Mouse (Mus musculus) neural tube, embryonic 14.5 days (tissue): ENCODE data around the gene Steap3. TPM values are rescaled to one million over a fixed set of nuclear protein-coding genes. Genes with fewer than 3 reads are reported as not detected.
"Not testable (repeated sequence)": the region's sequence is repeated elsewhere in the genome, so short reads cannot be mapped to it uniquely, and the experiment has no call there.

ENCODE experiments used
- ATAC-seq: fragments of 200-750 bp; cut with Nextera tagmentation; 2 replicates; pipeline ENCODE4 v1.8.0; 2017; ENCODE audit warnings: low read depth, mild to moderate bottlenecking, moderate TSS enrichment, moderate library complexity
- H3K27ac ChIP-seq: fragments of 300-500 bp; sonication (generic); 2 replicates; pipeline ENCODE4 v1.5.1; 2014; ENCODE audit warnings: low read depth, mild to moderate bottlenecking, control low read depth, low read length, moderate library complexity, mixed read lengths
- H3K27me3 ChIP-seq: fragments of 300-500 bp; sonication (generic); 2 replicates; pipeline ENCODE4 v1.6.1; 2014; ENCODE audit warnings: low read length; ENCODE audit not compliant: control insufficient read depth, insufficient read depth
- H3K36me3 ChIP-seq: fragments of 300-500 bp; sonication (generic); 2 replicates; pipeline ENCODE4 v1.6.1; 2014; ENCODE audit warnings: low read length, mixed read lengths; ENCODE audit not compliant: control insufficient read depth, insufficient read depth
- H3K4me1 ChIP-seq: fragments of 300-500 bp; sonication (generic); 2 replicates; pipeline ENCODE4 v1.6.1; 2014; ENCODE audit warnings: low read length; ENCODE audit not compliant: control insufficient read depth, insufficient read depth
- H3K4me2 ChIP-seq: fragments of 300-500 bp; sonication (generic); 2 replicates; pipeline ENCODE4 v1.6.1; 2014; ENCODE audit warnings: mild to moderate bottlenecking, low read depth, low read length, control low read depth
- H3K4me3 ChIP-seq: fragments of 300-500 bp; sonication (generic); 2 replicates; pipeline ENCODE4 v1.5.1; 2014; ENCODE audit warnings: low read depth, low read length, control low read depth, mixed read lengths
- H3K9ac ChIP-seq: fragments of 300-500 bp; sonication (generic); replicated peaks from 2 replicates; pipeline ENCODE4 v1.6.1; 2014; ENCODE audit warnings: low read depth, mild to moderate bottlenecking, control low read depth, low read length, mixed read lengths
- H3K9me3 ChIP-seq: fragments of 300-500 bp; sonication (generic); 2 replicates; pipeline ENCODE4 v1.6.1; 2016; ENCODE audit warnings: low read length; ENCODE audit not compliant: control insufficient read depth
- WGBS: fragments of 180-500 bp; shearing (Covaris S2); extraction: QIAGEN DNeasy Blood & Tissue Kit; methylation state at CpG from one replicate; pipeline ENCODE4 v1.1.7; 2014; 5-methylcytosine and 5-hydroxymethylcytosine counted together
- polyA plus RNA-seq: library from polyadenylated mRNA; unstranded; fragments of >200 nt; fragmentation: Nextera tagmentation; extraction: Ambion mirVana; gene quantifications from 2 replicates; pipeline ENCODE4 v1.2.1, GENCODE M21; 2014

The Steap3 gene
- polyA plus RNA-seq, result 1.7 and 3.0 TPM in 2 replicates

GRCm38 (mm10) chr1:120272605-120273004, at the start of gene Steap3:
Gene Steap3 (minus strand): TSS chr1:120272705.
- Histone ChIP-seq H3K4me2 (no peak within 1 kb of the TSS), H3K9ac (no peak within 1 kb of the TSS), H3K4me3 (no peak within 1 kb of the TSS), H3K4me1 (no peaks in the 10 kb centered on the region), H3K9me3 (no peaks in the 10 kb centered on the region), H3K36me3 (no peaks in the 10 kb centered on the region), H3K27me3 (no peaks in the 10 kb centered on the region), H3K27ac (no peak within 1 kb of the TSS)
- ATAC-seq, result no peak
- 95% methylated on average over 5 of the region's 5 CpGs for WGBS

GRCm38 (mm10) chr1:120321270-120322021, 48.9 kb upstream of the Steap3 start:
- no peak overlapping the region for H3K27ac ChIP-seq
- WGBS, result 51% methylated on average over 16 of the region's 16 CpGs

DNA sequence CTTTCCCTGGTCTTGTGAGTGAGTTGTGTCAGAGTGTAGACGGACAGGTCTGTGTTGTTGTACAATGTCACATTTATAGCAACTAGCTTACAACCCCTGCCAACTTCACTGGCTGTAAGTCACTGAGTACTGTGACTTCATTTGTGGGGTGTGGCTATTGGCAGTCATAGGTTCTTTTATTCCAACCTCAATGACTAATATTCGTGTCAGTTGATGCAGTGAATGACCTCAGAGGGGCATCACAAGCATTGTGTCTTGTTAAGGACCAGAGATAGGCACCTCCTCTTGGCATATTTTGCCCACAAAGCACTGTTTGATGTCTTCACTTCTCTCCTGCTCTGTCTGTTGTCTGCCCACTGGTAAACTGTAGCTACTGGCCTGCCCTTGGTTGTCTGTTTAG, 33.3 kb upstream of the Steap3 start:
- Histone ChIP-seq H3K36me3 (no peaks in the 10 kb centered on the region), H3K9me3 (no peaks in the 10 kb centered on the region), H3K27me3 (no peaks in the 10 kb centered on the region), H3K4me2 (no peak overlapping the region), H3K4me1 (no peaks in the 10 kb centered on the region), H3K9ac (no peak overlapping the region), H3K4me3 (no peak overlapping the region), H3K27ac (no peak overlapping the region)
- 71% methylated on average over 2 of the region's 2 CpGs for WGBS
- no peak for ATAC-seq

More at GRCm38 (mm10) chr1:120321270-120322021, 48.9 kb upstream of the Steap3 start:
- ATAC-seq, result peak; percentile 52
- no peak overlapping the region for H3K4me3 ChIP-seq
- no peak overlapping the region; the same call in 1 of the 2 replicates for H3K4me2 ChIP-seq
- no peaks in the 10 kb centered on the region for H3K36me3 ChIP-seq
- H3K9me3 ChIP-seq, result no peaks in the 10 kb centered on the region
- H3K27me3 ChIP-seq, result no peaks in the 10 kb centered on the region
- H3K9ac ChIP-seq, result no peak overlapping the region
- H3K4me1 ChIP-seq, result no peaks in the 10 kb centered on the region

DNA sequence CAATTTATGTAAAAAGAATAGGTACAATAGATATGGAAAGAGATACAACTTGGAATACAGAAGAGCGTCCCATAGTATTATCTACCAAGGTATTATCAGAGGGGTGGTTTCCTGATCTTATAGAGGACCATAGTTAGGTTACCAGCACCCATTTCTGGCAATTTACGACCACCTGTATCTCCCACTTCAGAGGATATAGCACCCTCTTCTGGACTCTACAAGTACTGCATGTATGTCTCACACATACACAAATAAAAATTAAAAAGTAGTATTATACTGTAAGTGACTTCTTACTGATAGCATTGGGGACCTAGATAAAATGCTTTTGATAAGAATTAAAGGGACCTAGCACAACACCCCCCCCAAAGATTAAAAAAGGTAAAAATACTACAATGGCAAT, 24.4 kb upstream of the Steap3 start:
- Histone ChIP-seq H3K4me3 (no peak overlapping the region), H3K9me3 (no peaks in the 10 kb centered on the region), H3K36me3 (no peaks in the 10 kb centered on the region), H3K4me2 (no peak overlapping the region), H3K9ac (no peak overlapping the region), H3K27ac (no peak overlapping the region), H3K4me1 (no peaks in the 10 kb centered on the region), H3K27me3 (no peaks in the 10 kb centered on the region)
- ATAC-seq, result no peak
- 94% methylated on average over 2 of the region's 2 CpGs for WGBS

GRCm38 (mm10) chr1:120293803-120294202, 21.3 kb upstream of the Steap3 start:
- H3K4me3 ChIP-seq, result no peak overlapping the region
- H3K9me3 ChIP-seq, result no peaks in the 10 kb centered on the region
- H3K27ac ChIP-seq, result no peak overlapping the region
- no peaks in the 10 kb centered on the region for H3K4me1 ChIP-seq
- H3K4me2 ChIP-seq, result no peak overlapping the region
- H3K27me3 ChIP-seq, result no peaks in the 10 kb centered on the region
- no peak overlapping the region for H3K9ac ChIP-seq
- 63% methylated on average over 1 of the region's 1 CpGs for WGBS
- ATAC-seq, result no peak
- no peaks in the 10 kb centered on the region for H3K36me3 ChIP-seq

GRCm38 (mm10) chr1:120291709-120292108, 19.2 kb upstream of the Steap3 start:
- no peak for ATAC-seq
- Histone ChIP-seq H3K27me3 (no peaks in the 10 kb centered on the region), H3K27ac (no peak overlapping the region), H3K9ac (no peak overlapping the region), H3K4me3 (no peak overlapping the region), H3K9me3 (no peaks in the 10 kb centered on the region), H3K4me2 (no peak overlapping the region), H3K4me1 (no peaks in the 10 kb centered on the region), H3K36me3 (no peaks in the 10 kb centered on the region)
- 88% methylated on average over 3 of the region's 3 CpGs for WGBS

DNA sequence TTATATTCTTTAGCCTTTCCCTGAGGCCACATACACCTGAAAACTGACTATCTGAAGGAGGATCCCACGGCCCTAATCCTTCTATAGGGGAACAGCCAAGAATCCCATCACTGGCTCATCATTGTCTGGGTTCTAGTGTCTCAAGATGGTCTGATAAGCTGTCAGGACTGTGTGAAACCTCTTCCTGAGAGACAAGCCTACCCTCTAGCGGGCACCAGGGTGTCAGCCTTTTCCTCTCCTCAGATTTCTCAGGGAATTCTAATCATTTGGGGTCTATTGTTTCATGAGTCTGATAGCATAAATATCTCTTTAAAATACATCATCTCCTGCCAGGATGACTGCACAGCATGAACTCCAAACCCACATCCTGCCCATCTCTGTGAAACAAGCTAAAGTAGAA, 17.3 kb upstream of the Steap3 start:
- WGBS, result 69% methylated on average over 2 of the region's 2 CpGs
- no peaks in the 10 kb centered on the region for H3K9me3 ChIP-seq

GRCm38 (mm10) chr1:120287679-120288078, 15.2 kb upstream of the Steap3 start:
- WGBS, result 27% methylated on average over 4 of the region's 4 CpGs

More for the DNA sequence above, 17.3 kb upstream of the Steap3 start:
- Histone ChIP-seq H3K27me3 (no peaks in the 10 kb centered on the region), H3K36me3 (no peaks in the 10 kb centered on the region), H3K4me1 (no peaks in the 10 kb centered on the region), H3K27ac (no peak overlapping the region), H3K9ac (no peak overlapping the region), H3K4me2 (no peak overlapping the region), H3K4me3 (no peak overlapping the region)
- no peak for ATAC-seq

DNA sequence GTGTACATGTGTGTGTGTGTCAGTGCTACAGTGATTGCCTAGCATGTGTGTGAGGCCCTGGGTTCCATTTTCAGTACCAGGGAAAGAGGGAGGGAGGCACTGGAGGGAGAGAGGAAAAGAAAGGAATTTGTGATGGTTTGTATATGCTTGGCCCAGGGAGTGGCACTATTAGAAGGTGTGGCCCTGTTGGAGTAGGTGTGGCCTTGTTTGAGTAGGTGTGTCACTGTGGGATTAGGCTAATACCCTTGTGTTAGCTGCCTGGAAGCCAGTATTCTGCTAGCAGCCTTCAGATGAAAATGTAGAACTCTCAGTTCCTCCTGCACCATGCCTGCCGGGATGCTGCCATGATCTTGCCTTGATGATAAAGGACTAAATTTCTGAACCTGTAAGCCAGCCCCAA, 3.6 kb upstream of the Steap3 start:
- H3K27ac ChIP-seq, H3K4me2 ChIP-seq, H3K36me3 ChIP-seq, H3K4me1 ChIP-seq, ATAC-seq, H3K9me3 ChIP-seq, H3K9ac ChIP-seq, H3K27me3 ChIP-seq, H3K4me3 ChIP-seq: not testable (repeated sequence)
- WGBS, result 89% methylated on average over 1 of the region's 1 CpGs

More at GRCm38 (mm10) chr1:120287679-120288078, 15.2 kb upstream of the Steap3 start:
- no peak overlapping the region for H3K9ac ChIP-seq
- no peak overlapping the region for H3K4me2 ChIP-seq
- no peaks in the 10 kb centered on the region for H3K27me3 ChIP-seq
- no peaks in the 10 kb centered on the region for H3K4me1 ChIP-seq
- no peaks in the 10 kb centered on the region for H3K36me3 ChIP-seq
- H3K4me3 ChIP-seq, result no peak overlapping the region
- ATAC-seq, result no peak
- H3K9me3 ChIP-seq, result no peaks in the 10 kb centered on the region
- no peak overlapping the region for H3K27ac ChIP-seq
